9 mouse cellular contexts compared by ENCODE assay signal in the genomic region with DNA sequence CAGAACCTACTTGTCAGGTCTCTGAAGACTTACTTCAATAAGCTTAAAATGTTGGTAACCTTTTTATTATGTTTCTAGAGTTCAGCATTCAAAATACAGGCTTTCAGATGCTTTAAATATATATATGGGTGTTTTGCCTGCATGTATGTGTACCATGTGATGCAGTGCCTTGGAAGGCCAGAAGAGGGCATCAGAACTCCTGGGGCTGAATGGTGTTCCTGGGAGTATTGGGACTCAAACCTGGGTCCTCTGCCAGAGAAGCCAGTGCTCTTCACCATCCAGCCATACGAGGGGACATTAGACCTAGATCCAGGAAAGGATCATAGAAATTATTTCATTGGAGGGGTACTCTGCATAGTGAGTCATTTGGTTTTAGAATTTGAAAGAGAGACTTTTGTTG. TPM values are rescaled to one million over a fixed set of nuclear protein-coding genes. Genes with fewer than 3 reads are reported as not detected.
A peak's percentile ranks its signal among the peaks of the same experiment; 100 is the strongest.
DNase-seq lines count a peak whose midpoint lies in the region; ATAC-seq and TF ChIP-seq lines count a peak whose summit lies in the region.
"Had no signal": no experiment of that assay in that cellular context is flagged by ENCODE, and none has a peak within 500 bp of the region (broad histone marks: within the 10 kb centered on the region; RNA-seq: fewer than 3 reads in every experiment).

No protein-coding gene starts in this region.

- no peak overlapping the region for H3K4me3 ChIP-seq in lung, adult 2 months (replicated peaks; ENCODE audit: extremely low read depth, low read depth, low read length)
- H3K4me3 ChIP-seq in liver, embryonic 13.5 days (replicated peaks): no peak overlapping the region

- ATAC-seq in liver, embryonic 13.5 days (ENCODE audit: low read depth): no peak

- no peaks in the 10 kb centered on the region for H3K27me3 ChIP-seq in liver, embryonic 13.5 days

- H3K4me1 ChIP-seq in lung, adult 2 months (ENCODE audit: control insufficient read depth, insufficient read depth, low read length): peaks cover 24% of the 10 kb centered on the region
- peaks cover 31% of the 10 kb centered on the region for H3K4me1 ChIP-seq in liver, embryonic 13.5 days (replicated peaks)

- no peak for TF ChIP-seq POLR2A in lung, adult 2 months (IDR thresholded peaks at IDR 0.05; ENCODE audit: borderline replicate concordance, extremely low read depth, low read depth, low read length)

- H3K27ac ChIP-seq in liver, embryonic 13.5 days: no peak overlapping the region

- no peak overlapping the region for H3K9ac ChIP-seq in liver, embryonic 13.5 days

- H3K9me3 ChIP-seq in liver, embryonic 13.5 days (replicated peaks): no peaks in the 10 kb centered on the region
- H3K9me3 ChIP-seq: G1E had no signal

- TF ChIP-seq CTCF in lung, adult 2 months (IDR thresholded peaks at IDR 0.05; ENCODE audit: insufficient read depth, low read length): peak; percentile 46

- WGBS in lung, adult 2 months: 93% methylated on average over 1 of the region's 1 CpGs
- 79% methylated on average over 1 of the region's 1 CpGs for WGBS in liver, embryonic 13.5 days (ENCODE audit: insufficient replicate concordance)

- peaks cover 45% of the 10 kb centered on the region for H3K36me3 ChIP-seq in liver, embryonic 13.5 days

- no peak overlapping the region for H3K4me2 ChIP-seq in liver, embryonic 13.5 days

- peak; percentile 12 for DNase-seq in adrenal gland, postnatal 25 days
- no peak for DNase-seq in adrenal gland, adult 18-20 months (ENCODE audit: low spot score in 2 of 2)
- no peak for DNase-seq in lung, adult 2 months
- no peak for DNase-seq in lung, postnatal 25 days (ENCODE audit: low spot score)
- DNase-seq in liver, embryonic 13.5 days: peak; percentile 32
- DNase-seq in thymus, postnatal 25 days: peak; percentile 50
- DNase-seq in gastrocnemius, adult 18-20 months (ENCODE audit: low spot score): no peak
- no peak for DNase-seq in layer of hippocampus, postnatal 36 days

RNA-seq across cellular contexts. Expression of gene Rab1a, which starts 13.5 kb away (rescaled TPM):
- 164 and 182 TPM in 2 replicates for total RNA-seq in adrenal gland, postnatal 25 days (2021)
- total RNA-seq in adrenal gland, adult 18-20 months (2021): 100 to 1,000 TPM; 179 to 185 TPM
- polyA plus RNA-seq in lung, adult 2 months (2012; rRNA removed): 49.9 and 69.8 TPM in 2 replicates
- 117 and 141 TPM in 2 replicates for polyA plus RNA-seq in liver, embryonic 13.5 days (2015; fragmentation: Nextera tagmentation; extraction: Ambion mirVana)
- total RNA-seq in gastrocnemius, adult 18-20 months (2021): 10 to 100 TPM; 80.0 to 89.6 TPM
- 100 to 1,000 TPM; 171 to 179 TPM for total RNA-seq in layer of hippocampus, postnatal 36 days (2021)

RNA-seq across cellular contexts. Expression of gene Cep68, which starts 34.5 kb away (rescaled TPM):
- total RNA-seq in adrenal gland, postnatal 25 days (2021): 27.8 and 33.2 TPM in 2 replicates
- total RNA-seq in adrenal gland, adult 18-20 months (2021): 10 to 100 TPM; 18.9 to 20.9 TPM
- 19.5 and 21.0 TPM in 2 replicates for polyA plus RNA-seq in lung, adult 2 months (2012; rRNA removed)
- polyA plus RNA-seq in liver, embryonic 13.5 days (2015; fragmentation: Nextera tagmentation; extraction: Ambion mirVana): 6.9 and 9.2 TPM in 2 replicates
- total RNA-seq in gastrocnemius, adult 18-20 months (2021): 10 to 100 TPM; 30.8 to 31.7 TPM
- 10 to 100 TPM; 32.4 to 33.0 TPM for total RNA-seq in layer of hippocampus, postnatal 36 days (2021)

Comparison
In these comparisons a context has a peak if more than half of its experiments do, and no peak if none do; other contexts are left out.
1. DNase-seq: peak in adrenal gland, postnatal 25 days (single experiment), liver, embryonic 13.5 days (single experiment) and thymus, postnatal 25 days (single experiment); none in adrenal gland, adult 18-20 months (0 of 2), lung, adult 2 months (single experiment), lung, postnatal 25 days (single experiment), gastrocnemius, adult 18-20 months (single experiment) and layer of hippocampus, postnatal 36 days (0 of 2).